Mouse (Mus musculus) adrenal gland, postnatal 10 days (tissue): ENCODE results near the gene Gins1. TPM values are rescaled to one million over a fixed set of nuclear protein-coding genes. Genes with fewer than 3 reads are reported as not detected.
"Not testable (repeated sequence)": the region's sequence is repeated elsewhere in the genome, so short reads cannot be mapped to it uniquely, and the experiment has no call there.

ENCODE experiments used
- DNase-seq: peaks from one replicate; pipeline ENCODE4 v3.0.0; 2021; ENCODE audit warnings: mixed read lengths
- long read RNA-seq, 2 experiments: library from polyadenylated mRNA; stranded (forward); transcript quantifications; one replicate each; pipeline ENCODE4 v2.0.0; 2021
- total RNA-seq, 2 experiments: library from RNA; stranded (reverse); gene quantifications; 2 replicates each; pipeline ENCODE4 v1.2.3; 2021

The Gins1 gene
- total RNA-seq = 10 to 100 TPM in 1 of 2 experiments, 1 to 10 TPM in 1; 5.8 to 10.8 TPM
- long read RNA-seq, experiment 1, partial matches to known transcripts = 0 of 1 reads
- long read RNA-seq, experiment 1, other reads (novel, unspliced or antisense) = 0 of 1 reads
- long read RNA-seq, experiment 2, partial matches to known transcripts = 0 of 1 reads
- long read RNA-seq, experiment 2, other reads (novel, unspliced or antisense) = 0 of 1 reads

DNA sequence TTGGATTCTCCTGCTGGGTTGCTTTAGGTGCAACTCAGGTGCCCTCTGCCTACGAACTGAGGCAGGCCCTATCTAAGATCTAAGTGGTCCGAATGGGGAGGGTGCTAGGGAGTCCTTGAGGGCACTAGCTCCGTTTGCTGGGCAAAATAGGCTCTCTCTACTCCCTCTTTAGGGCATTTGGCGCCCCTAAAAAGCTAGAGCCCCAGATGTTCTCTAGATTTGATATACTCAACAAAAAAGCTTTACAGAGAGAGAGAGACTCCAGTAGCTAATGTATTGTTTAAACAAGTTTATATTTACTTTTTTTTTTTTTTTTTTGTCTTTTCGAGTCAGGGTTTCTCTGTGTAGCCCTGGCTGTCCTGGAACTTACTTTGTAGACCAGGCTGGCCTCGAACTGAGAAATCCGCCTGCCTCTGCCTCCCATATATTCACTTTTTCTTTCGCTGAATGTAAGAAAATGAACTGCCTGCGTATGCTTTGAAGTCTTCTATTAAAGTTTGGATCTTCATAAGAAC is at the start of gene Gins1:
Gene Gins1 (plus strand): TSS at position 465 of the 515 bp plus-strand sequence.
- DNase-seq = no peak

DNA sequence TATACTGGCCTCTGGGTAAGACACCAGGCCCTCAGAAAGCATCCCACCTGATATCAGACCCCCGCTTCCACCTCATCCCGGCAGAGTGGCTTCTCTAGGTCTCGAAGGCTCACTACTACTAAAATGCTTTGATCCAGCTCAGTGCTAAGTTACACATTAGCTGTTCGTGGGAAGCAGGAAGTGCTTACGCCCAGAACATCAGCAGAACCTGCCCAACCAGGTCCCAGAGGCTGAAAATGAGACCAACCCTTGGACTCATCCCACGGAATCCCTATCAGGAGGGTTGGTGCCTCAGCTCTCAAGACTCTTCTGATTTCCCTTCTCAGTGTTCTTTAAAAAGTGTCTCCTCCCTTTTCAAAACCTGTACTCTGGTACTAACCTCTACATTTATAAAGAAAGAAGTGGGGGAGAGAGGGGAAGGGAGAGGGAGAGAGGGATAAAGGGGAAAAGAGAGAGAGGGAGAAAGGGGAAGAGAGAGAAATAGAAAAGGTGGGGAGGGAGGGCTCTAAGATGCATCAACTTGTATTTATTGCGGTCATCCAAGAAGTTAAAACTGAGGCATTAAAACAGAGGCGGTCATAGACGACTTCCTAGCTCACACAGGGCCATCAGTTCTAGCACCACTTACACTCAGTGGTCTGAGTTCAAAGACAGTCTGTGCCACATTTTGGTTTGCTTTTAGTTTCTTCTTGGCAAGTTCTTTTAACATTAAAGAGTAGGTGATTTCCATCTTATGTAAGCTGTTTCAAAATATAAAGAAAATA is 46.3 kb upstream of the Gins1 start:
- no peak for DNase-seq

DNA sequence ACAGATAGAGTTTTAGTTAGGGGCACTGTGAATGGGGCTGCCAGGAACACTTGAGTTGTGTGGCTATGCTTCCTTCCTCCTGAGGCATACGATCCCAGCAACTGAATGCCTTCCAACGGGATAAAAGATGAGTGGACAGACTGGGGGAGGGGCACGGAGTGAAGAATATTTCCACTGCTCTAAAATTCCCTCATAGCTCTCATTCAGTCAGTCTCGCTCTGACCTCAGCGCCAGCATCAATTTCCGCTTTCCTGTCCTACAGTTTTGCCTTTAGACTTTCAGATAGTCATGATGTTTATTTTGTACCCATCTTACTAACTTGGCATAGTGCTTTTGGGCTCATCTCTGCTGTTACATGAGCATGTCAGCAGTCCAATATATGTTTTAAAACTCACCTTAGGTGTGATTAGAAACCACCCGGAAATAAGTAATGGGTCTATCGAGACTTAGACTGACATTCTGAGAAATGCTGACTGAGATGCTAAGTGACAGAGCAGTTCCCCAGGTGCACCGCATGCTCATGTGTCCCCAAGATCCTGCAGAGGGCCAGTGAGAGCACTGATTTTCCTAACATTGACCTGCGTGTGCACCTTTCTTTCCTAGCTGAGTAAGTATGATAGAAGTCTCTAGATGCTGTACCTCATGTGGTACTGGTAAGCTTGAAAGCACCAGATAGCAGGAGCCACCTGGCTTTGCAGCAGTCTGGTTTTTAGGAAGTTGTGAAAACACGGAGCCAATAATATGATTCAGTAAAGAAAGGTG is 45.3 kb upstream of the Gins1 start:
- no peak for DNase-seq

DNA sequence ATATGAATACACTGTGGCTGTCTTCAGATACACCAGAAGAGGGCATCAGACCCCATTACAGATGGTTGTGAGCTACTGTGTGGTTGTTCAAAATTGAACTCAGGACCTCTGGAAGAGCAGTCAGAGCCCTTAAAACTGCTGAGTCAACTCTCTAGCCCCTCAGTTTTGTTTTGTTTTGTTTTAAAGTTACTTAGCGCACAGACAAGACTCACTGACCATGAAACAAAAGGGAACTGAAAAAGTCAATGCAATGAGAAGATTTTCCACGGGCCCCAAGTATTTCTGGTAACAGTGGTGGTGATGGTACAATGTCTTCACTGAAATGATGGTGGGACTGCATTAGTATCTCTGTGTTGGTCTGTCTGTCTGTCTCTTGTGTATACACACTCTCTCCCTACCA is 44.1 kb upstream of the Gins1 start:
- DNase-seq = no peak

DNA sequence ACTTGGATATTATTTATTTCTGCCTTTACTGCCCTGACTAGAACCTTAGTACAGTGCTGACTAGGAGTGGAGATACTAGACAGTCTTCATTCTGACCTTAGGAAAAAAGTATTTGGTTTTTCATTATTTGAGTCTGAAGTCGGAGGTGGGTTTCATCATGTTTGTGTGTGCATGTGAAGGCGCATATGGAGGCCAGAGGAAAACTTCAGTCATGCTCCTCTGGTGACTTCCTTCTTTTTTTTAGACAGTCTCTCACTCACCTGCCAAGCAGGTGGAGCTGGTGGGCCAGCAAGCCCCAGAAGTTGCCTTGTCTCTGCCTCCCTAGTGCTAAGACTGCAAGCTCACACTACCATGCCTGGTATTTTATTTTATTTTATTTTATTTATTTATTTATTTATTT is 38.2 kb upstream of the Gins1 start:
- no peak for DNase-seq

DNA sequence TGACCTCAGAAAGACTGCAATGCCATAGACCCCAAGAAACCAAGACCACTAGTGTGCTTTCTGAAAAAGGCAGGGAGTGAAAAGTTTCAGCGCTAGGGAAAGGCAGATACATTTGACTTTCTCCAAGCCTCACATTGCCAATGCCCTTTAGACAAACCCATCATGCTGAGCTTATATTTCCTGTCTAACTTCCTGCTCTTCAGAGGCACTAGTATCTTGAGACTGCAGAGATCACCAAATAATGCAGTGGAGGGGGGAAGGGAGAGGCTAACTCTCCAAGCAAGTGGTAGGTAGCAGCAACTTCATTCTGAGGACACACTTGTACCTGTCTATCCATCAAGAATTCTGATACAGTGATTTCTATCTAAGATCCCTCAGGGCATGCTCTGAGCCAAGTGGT is 35.8 kb upstream of the Gins1 start:
- no peak for DNase-seq

DNA sequence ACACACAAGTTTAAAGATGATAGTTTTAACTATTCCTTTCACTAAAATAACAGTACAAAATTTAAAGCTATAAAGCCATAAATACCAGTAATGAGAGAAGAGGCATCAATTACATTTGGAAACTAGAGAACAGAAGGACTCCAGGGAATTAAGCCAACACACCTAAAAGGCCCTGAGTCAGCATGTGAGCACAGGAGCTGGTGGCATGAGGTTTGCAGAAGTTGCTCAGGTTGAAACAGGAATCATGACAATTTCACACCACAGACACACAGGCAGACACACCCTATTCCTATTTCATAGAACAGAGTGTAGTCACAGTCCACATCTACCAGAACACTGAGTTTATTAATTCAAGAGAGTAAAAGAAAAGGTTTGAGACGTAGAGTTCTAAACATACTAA is 30.7 kb upstream of the Gins1 start:
- no peak for DNase-seq

DNA sequence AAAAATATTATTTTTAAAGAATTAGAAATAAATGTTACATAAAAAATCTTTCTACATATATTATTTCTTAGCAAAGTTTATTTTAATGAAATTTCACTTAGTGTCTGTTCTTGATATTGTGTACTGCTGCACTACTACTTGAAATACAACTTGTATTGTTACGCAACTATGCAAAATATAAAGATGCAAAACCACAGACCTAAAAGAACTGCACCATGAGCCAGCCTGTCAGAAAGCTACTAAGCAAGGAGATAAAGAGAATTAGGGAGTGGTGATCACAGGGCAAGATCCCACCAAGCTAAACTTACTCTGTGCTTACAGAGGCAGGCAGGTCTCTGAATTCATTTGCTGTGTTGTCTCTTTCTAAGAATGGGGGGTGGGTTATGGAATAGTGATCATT is 30.0 kb upstream of the Gins1 start:
- no peak for DNase-seq

DNA sequence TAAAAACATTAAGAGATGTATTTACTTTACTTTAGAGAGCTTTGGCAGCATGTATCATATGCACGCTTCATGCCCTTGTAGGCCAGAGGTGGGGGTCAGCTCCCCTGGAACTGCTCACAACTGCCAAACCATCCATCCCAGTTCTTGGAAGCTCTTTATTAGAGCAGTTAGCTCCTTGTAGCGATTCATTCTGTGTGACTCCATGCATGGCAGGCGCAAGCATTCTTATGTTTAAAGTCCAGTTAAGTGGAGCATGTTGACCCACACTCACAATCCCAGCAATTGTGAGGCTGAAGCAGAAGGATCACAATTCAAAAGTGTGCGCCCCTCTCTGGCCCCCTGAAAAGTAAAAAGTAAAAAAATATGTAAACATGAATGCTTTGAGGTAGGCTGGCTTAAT is 27.6 kb upstream of the Gins1 start:
- no peak for DNase-seq

DNA sequence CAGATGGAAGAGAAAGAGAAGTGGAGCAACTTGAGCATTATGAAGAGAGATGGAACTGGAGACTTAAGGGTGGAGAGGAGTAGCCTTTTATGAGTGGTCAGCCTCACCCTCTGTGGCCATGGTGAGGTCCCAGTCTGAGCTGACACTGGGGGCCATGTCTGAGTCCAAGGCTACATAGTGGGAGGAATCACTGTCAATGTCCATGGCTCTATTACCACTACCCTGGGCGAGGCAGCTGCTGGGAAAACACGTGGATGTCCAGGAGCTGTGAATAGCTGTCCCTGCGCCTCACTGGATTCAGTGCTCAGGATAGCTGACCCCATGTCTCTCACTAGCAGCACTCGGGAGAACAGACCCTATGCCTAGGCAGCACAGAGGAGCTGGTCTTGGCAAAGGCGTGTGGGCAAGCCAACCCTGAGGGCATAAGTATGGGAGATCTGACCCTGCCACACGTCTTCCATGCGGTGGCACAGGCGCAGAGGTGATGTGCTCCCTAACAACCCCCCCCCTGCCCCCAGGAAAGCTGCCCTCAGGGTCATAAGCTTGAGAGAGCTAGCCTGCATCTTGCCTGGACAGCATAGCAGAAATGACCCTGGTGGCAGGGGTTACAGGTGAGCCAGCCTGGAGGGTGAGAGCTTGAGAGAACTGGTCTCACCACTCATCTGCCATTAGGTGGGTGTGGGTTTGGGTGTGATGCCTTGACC is 21.0 kb upstream of the Gins1 start:
- no peak for DNase-seq

DNA sequence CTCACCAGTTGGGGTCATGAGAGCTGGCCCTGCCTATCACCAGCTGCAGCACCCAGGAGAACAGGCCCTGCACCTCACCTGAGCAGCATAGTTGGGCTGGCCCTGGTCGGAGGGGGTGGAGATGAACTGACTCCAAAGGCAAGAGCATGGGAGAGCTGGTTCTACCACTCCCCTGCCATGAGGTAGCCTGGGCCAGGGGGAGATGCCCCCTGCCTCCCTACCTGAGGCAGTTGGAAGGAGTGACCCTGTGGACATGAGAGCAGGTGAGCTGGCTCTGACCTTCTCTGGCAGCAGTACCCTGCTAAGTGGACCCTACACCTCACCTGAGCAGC is 20.5 kb upstream of the Gins1 start:
- DNase-seq = no peak

DNA sequence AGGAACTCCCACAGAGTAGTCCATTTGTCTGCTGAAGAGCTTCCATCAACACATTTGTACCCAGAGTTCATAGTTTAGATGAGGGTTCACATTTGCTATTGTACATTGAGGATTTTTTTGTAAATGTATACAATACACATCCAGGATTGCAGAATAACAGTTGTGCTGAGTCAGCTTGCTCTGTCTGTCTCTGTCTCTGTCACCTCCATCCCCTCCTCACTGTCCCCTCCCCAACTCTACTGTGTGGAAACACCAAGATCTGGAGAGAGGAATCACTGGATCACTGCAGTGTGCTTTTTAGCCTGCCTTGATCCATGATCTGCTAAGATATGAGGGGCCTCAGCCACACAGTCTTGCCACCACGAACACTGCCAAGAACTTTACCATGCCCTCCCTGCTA is 19.4 kb upstream of the Gins1 start:
- no peak for DNase-seq

DNA sequence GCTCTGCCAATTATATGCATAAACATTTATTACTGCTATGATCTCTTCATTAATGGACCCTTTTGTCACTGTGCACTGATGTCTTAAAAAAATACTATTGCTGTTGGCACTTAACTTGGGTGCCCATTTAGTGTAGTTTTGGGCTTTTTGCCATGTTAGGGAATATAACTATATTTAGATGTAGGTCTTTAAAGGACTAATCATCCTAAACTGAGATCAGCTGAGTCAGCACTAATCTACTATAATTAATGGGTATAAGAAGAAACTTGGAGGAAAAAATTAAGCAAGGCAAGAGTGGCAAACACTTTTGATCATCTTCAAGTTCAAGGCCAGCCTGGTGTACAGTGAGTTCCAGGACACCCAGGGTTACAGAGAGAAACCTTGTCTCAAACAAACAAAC is 18.9 kb upstream of the Gins1 start:
- DNase-seq = no peak

DNA sequence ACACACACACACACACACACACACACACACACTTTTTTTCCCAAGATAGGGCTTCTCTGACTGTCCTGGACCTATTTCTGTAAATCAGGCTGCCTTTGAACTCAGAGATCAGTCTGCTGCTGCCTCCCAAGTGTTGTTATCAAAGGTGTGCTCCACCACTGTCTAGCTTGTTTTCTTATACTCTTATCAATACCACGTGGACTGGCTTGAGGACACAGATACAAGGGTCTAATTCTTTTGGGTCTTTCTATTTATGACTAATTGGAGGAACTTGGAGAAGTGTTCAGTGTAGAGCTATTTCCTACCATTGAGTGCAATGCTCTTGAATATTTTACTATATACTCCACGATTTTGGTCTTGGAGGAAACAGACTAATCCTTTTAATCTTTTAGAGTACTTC is 17.8 kb upstream of the Gins1 start:
- no peak for DNase-seq

DNA sequence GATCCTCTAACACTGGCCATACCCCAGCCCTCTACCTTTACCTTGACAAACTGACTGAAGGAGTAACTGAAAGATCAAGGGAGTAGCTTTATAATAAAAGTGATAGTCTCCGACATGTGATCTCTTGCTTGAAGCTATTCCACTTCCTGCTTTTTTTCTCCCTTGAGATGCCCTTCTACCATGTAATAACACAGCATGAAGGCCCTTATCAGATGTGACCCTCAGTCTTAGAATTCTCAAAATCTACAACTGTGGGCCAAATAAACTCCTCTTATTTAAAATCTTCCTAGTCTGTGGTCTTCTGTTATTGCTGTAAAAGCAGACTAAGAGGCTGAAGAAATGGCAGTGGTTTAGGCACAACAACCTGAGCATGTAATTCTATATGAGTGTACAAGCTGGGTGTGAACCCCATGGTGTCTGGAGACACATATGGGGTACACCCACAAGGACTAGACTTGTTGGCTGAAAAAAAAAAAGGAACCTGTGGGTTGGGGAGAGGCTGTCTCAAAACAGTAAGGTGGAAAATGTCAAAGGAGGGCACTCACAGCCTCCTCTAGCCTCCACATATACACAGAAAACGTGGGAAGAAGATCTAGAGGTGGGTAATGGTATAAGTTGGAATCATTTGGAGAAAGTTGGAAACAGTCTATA is 10.5 kb upstream of the Gins1 start:
- no peak for DNase-seq

DNA sequence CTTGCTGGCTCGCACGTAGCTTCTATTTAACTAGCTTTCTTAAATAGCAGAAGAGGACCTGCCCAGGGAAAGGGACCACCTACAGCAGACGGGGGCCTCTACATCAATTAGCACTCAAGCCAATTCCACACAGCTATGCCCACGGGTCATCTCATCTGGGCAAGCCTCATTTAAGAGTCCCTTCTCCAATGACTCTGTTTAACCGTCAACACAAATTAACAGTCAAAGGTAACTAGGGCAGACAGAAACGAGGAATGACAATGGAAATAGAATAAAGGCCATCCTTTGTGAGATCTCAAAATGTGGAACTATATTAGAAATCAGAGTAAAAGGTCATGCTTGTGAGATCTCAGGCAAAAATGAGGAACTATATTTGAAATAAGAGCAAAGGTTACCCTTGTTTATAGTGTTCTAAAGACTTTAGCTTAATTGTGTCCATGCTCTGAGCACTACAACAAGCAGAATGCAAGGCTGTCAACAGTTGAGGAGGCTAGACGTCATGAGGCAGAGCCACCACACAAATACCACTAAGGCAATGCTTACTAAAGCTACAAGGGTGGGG is 9.4 kb upstream of the Gins1 start:
- no peak for DNase-seq

DNA sequence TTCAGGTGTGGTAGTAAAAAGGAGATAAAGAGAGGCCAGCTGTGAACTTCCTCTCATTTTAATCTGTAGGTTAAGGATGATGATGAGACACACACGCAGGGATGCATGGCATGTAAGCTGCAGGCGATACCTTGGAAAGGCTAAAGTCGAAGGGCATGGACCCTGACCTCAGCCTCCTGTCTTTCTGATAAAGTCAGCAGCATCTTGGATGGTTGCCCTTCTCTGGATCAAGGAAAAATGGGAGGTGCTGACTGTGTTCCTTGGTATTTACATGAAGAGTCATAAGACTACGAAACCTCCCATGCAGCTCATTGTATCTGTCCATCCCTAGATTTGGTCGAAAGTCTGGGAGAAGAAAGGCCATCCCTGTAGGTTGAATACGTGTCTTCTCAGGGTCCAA is 4.9 kb upstream of the Gins1 start:
- DNase-seq = no peak

DNA sequence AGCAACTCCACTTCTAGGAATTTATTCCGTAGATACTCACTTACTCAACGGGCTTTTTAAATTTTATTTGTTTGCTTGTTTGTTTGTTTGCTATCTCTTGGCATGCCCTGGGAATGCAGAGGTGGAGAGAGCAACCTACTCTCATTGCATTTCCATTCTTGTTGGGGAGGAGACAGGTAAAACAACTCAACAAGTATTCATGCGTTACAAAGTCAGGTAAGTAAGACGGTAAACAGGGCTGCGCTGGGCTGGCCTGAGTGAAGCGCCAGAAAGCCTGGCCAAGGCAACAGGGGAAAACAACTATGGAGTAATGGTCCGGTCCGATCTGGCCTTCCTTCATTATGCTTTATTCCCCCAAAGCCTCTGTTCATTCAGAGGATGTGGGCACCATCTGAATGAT is 2.9 kb upstream of the Gins1 start:
- no peak for DNase-seq

DNA sequence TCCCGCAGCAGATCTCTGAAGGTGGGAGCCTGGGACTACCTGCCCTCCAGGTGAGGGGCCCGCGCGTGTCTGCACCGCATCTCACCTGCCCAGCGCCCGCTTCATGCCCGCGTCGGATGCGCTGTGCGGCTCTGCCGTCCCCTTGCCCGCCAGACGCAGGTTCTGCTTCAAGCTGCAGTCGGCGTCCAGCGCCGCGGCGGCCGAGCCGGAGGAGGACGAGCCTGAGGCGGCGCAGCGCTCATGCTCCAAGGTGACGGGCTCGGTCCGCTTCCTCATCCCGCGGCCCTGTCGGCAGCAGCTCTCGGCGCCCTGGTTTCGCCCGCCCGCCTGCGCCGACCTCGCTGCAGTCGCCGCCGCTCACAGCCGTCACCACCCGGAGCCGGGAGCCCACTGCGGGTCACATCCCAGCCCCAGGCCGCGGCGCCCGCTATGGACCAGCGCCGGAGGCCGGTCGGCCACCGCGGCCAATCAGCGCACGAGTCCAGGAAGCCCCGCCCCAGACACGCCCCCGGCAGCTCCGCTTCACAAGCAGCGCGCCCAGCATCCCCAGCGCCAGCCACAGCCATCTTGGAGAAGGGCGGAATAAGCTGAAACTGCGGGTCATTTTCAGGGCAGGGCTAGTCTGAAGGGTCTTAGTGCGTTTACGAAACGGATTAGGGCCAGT is 796 bp upstream of the Gins1 start, which contains the start of gene Abhd12:
Gene Abhd12 (minus strand): TSS at position 470 of the 664 bp plus-strand sequence.
- peak; percentile 100 for DNase-seq

DNA sequence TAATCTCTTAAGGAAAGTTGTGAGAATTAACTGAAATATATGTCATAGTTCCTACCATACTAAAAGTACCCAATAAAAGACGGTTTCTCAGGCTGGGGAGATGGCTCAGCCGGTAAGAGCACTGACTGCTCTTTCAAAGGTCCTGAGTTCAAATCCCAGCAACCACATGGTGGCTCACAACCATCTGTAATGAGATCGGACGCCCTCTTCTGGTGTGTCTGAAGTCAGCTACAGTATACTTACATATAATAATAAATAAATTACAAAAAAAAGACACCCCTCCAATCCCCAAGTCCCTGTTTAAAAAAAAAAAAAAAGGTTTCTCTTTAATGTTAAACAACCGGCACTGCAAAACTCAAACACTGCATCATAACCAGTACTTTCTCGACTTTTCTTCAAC is 3.7 kb downstream of the Gins1 start:
- DNase-seq = not testable (repeated sequence)

DNA sequence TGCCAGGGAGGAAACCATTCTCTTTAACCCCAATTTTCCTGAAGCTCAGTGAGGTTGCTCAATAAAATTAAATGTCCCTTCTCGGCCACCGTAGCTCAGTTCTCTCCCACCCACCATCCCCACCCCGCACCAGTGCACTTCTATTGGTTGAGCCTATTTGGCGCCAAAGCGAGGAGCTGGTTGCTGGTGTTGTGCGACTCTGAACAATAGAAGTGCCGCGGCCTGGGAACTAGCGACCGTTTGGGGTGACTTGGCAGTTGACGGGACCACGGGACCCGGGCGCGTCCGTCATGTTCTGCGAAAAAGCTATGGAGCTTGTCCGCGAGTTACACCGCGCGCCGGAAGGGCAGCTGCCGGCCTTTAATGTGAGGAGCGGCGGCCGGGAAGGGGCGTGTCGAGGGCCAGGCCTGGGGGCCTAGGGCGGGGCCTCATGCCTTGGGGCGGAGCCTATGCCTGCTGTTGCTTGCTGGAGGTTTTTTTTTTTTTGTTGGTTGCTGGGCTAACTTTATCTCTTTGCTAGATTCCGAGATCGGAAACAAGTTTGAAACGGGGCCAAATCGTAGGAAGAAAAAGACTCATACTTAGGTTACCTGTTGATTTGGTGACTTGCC is 4.3 kb downstream of the Gins1 start:
- peak; percentile 96 for DNase-seq
